Mouse (Mus musculus) spleen, adult 2 months (tissue): ENCODE results near the gene Sdc4.

ENCODE experiments used
- CTCF ChIP-seq: fragments of 200-500 bp; IDR thresholded peaks from 2 replicates; pipeline ENCODE4 v1.5.1; 2011; ENCODE audit warnings: mild to moderate bottlenecking, inconsistent platforms; ENCODE audit not compliant: insufficient read depth, insufficient read length, insufficient replicate concordance; ENCODE audit errors: extremely low read depth
- POLR2A ChIP-seq: fragments of 200-500 bp; IDR thresholded peaks from 2 replicates; pipeline ENCODE4 v1.6.1; 2011; ENCODE audit warnings: low read depth, low read length, inconsistent platforms

- TF ChIP-seq CTCF (no peak), POLR2A (no peak)
Observed at GRCm38 (mm10) chr2:164414167-164414566, 29.5 kb downstream of the Sdc4 start.
